Mouse (Mus musculus): ENCODE data around the gene Kcnq1. TPM values are rescaled to one million over a fixed set of nuclear protein-coding genes. Genes with fewer than 3 reads are reported as not detected.

Gene Kcnq1
- polyA plus RNA-seq, 1 experiment from 2014 or later: 0.88 TPM

- H3K27ac ChIP-seq (replicated peaks): no peak overlapping the region
- ATAC-seq (ENCODE audit: low FRiP score): no peak
- H3K4me1 ChIP-seq: no peaks in the 10 kb centered on the region
- WGBS: 88% methylated on average over 4 of the region's 4 CpGs
- no peak overlapping the region for H3K9ac ChIP-seq (replicated peaks)
- H3K27me3 ChIP-seq (replicated peaks): no peaks in the 10 kb centered on the region
- H3K4me3 ChIP-seq (replicated peaks): no peak overlapping the region
- no peaks in the 10 kb centered on the region for H3K36me3 ChIP-seq
- no peaks in the 10 kb centered on the region for H3K9me3 ChIP-seq (replicated peaks)
- no peak overlapping the region for H3K4me2 ChIP-seq
These were observed 33.8 kb downstream of the Kcnq1 start for GRCm38 (mm10) chr7:143139932-143140331.

- Histone ChIP-seq H3K27me3 (replicated peaks) (no peaks in the 10 kb centered on the region), H3K36me3 (no peaks in the 10 kb centered on the region), H3K4me3 (replicated peaks) (no peak overlapping the region), H3K4me1 (no peaks in the 10 kb centered on the region), H3K27ac (replicated peaks) (no peak overlapping the region), H3K9ac (replicated peaks) (no peak overlapping the region), H3K9me3 (replicated peaks) (no peaks in the 10 kb centered on the region), H3K4me2 (no peak overlapping the region)
- WGBS: 68% methylated on average over 2 of the region's 2 CpGs
- no peak for ATAC-seq (ENCODE audit: low FRiP score)
These were observed 36.5 kb downstream of the Kcnq1 start for GRCm38 (mm10) chr7:143142680-143143079.

- WGBS: 87% methylated on average over 5 of the region's 5 CpGs
- Histone ChIP-seq H3K4me2 (no peak overlapping the region), H3K36me3 (no peaks in the 10 kb centered on the region), H3K4me3 (replicated peaks) (no peak overlapping the region), H3K27me3 (replicated peaks) (no peaks in the 10 kb centered on the region), H3K27ac (replicated peaks) (no peak overlapping the region), H3K4me1 (no peaks in the 10 kb centered on the region), H3K9me3 (replicated peaks) (no peaks in the 10 kb centered on the region), H3K9ac (replicated peaks) (no peak overlapping the region)
- no peak for ATAC-seq (ENCODE audit: low FRiP score)
These were observed 40.9 kb downstream of the Kcnq1 start for GRCm38 (mm10) chr7:143147015-143147414.

- H3K36me3 ChIP-seq: no peaks in the 10 kb centered on the region
- no peak overlapping the region for H3K27ac ChIP-seq (replicated peaks)
- H3K4me3 ChIP-seq (replicated peaks): no peak overlapping the region
- 9% methylated on average over 2 of the region's 2 CpGs for WGBS
- no peak for ATAC-seq (ENCODE audit: low FRiP score)
- no peak overlapping the region for H3K9ac ChIP-seq (replicated peaks)
- no peak overlapping the region for H3K4me2 ChIP-seq
- H3K4me1 ChIP-seq: peaks cover 17% of the 10 kb centered on the region
- no peaks in the 10 kb centered on the region for H3K9me3 ChIP-seq (replicated peaks)
- no peaks in the 10 kb centered on the region; the same call in 1 of the 2 replicates for H3K27me3 ChIP-seq (replicated peaks)
These were observed 45.0 kb downstream of the Kcnq1 start for GRCm38 (mm10) chr7:143151171-143151570.

- no peak for ATAC-seq (ENCODE audit: low FRiP score)
- Histone ChIP-seq H3K36me3 (no peaks in the 10 kb centered on the region), H3K27me3 (replicated peaks) (no peaks in the 10 kb centered on the region; the same call in 1 of the 2 replicates), H3K27ac (replicated peaks) (no peak overlapping the region), H3K9ac (replicated peaks) (no peak overlapping the region), H3K4me1 (peaks cover 17% of the 10 kb centered on the region), H3K4me2 (no peak overlapping the region), H3K9me3 (replicated peaks) (no peaks in the 10 kb centered on the region), H3K4me3 (replicated peaks) (no peak overlapping the region)
- WGBS: 16% methylated on average over 3 of the region's 3 CpGs
These were observed 46.2 kb downstream of the Kcnq1 start for GRCm38 (mm10) chr7:143152350-143152749.

- Histone ChIP-seq H3K27ac (replicated peaks) (peak overlapping the region; percentile 30; the same call in 1 of the 2 replicates), H3K36me3 (no peaks in the 10 kb centered on the region), H3K9me3 (replicated peaks) (no peaks in the 10 kb centered on the region), H3K4me1 (peaks cover 17% of the 10 kb centered on the region), H3K4me2 (peak overlapping the region; percentile 73), H3K27me3 (replicated peaks) (no peaks in the 10 kb centered on the region; the same call in 1 of the 2 replicates), H3K4me3 (replicated peaks) (peak overlapping the region; percentile 33), H3K9ac (replicated peaks) (peak overlapping the region; percentile 47)
- peak; percentile 88 for ATAC-seq (ENCODE audit: low FRiP score)
- 6% methylated on average over 18 of the region's 18 CpGs for WGBS
These were observed 47.8 kb downstream of the Kcnq1 start for GRCm38 (mm10) chr7:143153915-143154373.

- Histone ChIP-seq H3K27ac (replicated peaks) (peak overlapping the region; percentile 30; the same call in 1 of the 2 replicates), H3K27me3 (replicated peaks) (no peaks in the 10 kb centered on the region; the same call in 1 of the 2 replicates), H3K4me1 (peaks cover 19% of the 10 kb centered on the region), H3K9ac (replicated peaks) (no peak overlapping the region), H3K4me3 (replicated peaks) (no peak overlapping the region), H3K4me2 (peak overlapping the region; percentile 73), H3K9me3 (replicated peaks) (no peaks in the 10 kb centered on the region), H3K36me3 (no peaks in the 10 kb centered on the region)
- peak; percentile 10; the same call in 1 of the 2 replicates for ATAC-seq (ENCODE audit: low FRiP score)
- 28% methylated on average over 19 of the region's 19 CpGs for WGBS
These were observed 48.3 kb downstream of the Kcnq1 start for GRCm38 (mm10) chr7:143154458-143154871.

- Histone ChIP-seq H3K4me1 (peaks cover 21% of the 10 kb centered on the region), H3K36me3 (no peaks in the 10 kb centered on the region), H3K27me3 (replicated peaks) (no peaks in the 10 kb centered on the region; the same call in 1 of the 2 replicates), H3K4me2 (no peak overlapping the region), H3K9me3 (replicated peaks) (no peaks in the 10 kb centered on the region), H3K4me3 (replicated peaks) (no peak overlapping the region), H3K9ac (replicated peaks) (no peak overlapping the region), H3K27ac (replicated peaks) (no peak overlapping the region)
- 59% methylated on average over 5 of the region's 5 CpGs for WGBS
- no peak for ATAC-seq (ENCODE audit: low FRiP score)
These were observed 49.1 kb downstream of the Kcnq1 start for GRCm38 (mm10) chr7:143155257-143155656.

- H3K4me1 ChIP-seq: peaks cover 18% of the 10 kb centered on the region
- H3K4me3 ChIP-seq (replicated peaks): no peak overlapping the region
- no peak for ATAC-seq (ENCODE audit: low FRiP score)
- no peak overlapping the region for H3K4me2 ChIP-seq
- H3K27me3 ChIP-seq (replicated peaks): no peaks in the 10 kb centered on the region; the same call in 1 of the 2 replicates
- H3K9ac ChIP-seq (replicated peaks): no peak overlapping the region
- H3K36me3 ChIP-seq: no peaks in the 10 kb centered on the region
- WGBS: 69% methylated on average over 14 of the region's 14 CpGs
- no peak overlapping the region for H3K27ac ChIP-seq (replicated peaks)
- H3K9me3 ChIP-seq (replicated peaks): no peaks in the 10 kb centered on the region
These were observed 52.7 kb downstream of the Kcnq1 start for GRCm38 (mm10) chr7:143158690-143159425.

GRCm38 (mm10) chr7:143159446-143159845, 53.3 kb downstream of the Kcnq1 start:
- Histone ChIP-seq H3K4me2 (no peak overlapping the region), H3K36me3 (no peaks in the 10 kb centered on the region), H3K4me1 (peaks cover 12% of the 10 kb centered on the region), H3K27ac (replicated peaks) (no peak overlapping the region), H3K4me3 (replicated peaks) (no peak overlapping the region), H3K27me3 (replicated peaks) (no peaks in the 10 kb centered on the region; the same call in 1 of the 2 replicates), H3K9me3 (replicated peaks) (no peaks in the 10 kb centered on the region), H3K9ac (replicated peaks) (no peak overlapping the region)
- ATAC-seq (ENCODE audit: low FRiP score): no peak
- WGBS: 31% methylated on average over 11 of the region's 11 CpGs

- ATAC-seq (ENCODE audit: low FRiP score): no peak
- Histone ChIP-seq H3K4me2 (no peak overlapping the region), H3K27ac (replicated peaks) (no peak overlapping the region), H3K36me3 (no peaks in the 10 kb centered on the region), H3K9me3 (replicated peaks) (no peaks in the 10 kb centered on the region), H3K4me1 (peaks cover 6% of the 10 kb centered on the region), H3K9ac (replicated peaks) (no peak overlapping the region), H3K4me3 (replicated peaks) (no peak overlapping the region), H3K27me3 (replicated peaks) (no peaks in the 10 kb centered on the region; the same call in 1 of the 2 replicates)
- 63% methylated on average over 5 of the region's 5 CpGs for WGBS
These were observed 53.9 kb downstream of the Kcnq1 start for GRCm38 (mm10) chr7:143160057-143160456.

GRCm38 (mm10) chr7:143162051-143162450, 55.9 kb downstream of the Kcnq1 start:
- no peak for ATAC-seq (ENCODE audit: low FRiP score)
- 80% methylated on average over 3 of the region's 3 CpGs for WGBS
- no peak overlapping the region for H3K4me2 ChIP-seq
- H3K36me3 ChIP-seq: no peaks in the 10 kb centered on the region
- peaks cover 4% of the 10 kb centered on the region for H3K4me1 ChIP-seq
- H3K27me3 ChIP-seq (replicated peaks): no peaks in the 10 kb centered on the region
- H3K9ac ChIP-seq (replicated peaks): no peak overlapping the region
- no peak overlapping the region for H3K4me3 ChIP-seq (replicated peaks)
- no peak overlapping the region for H3K27ac ChIP-seq (replicated peaks)
- H3K9me3 ChIP-seq (replicated peaks): no peaks in the 10 kb centered on the region
